Mouse (Mus musculus): Measurements from ENCODE around the gene 2410137M14Rik. TPM values are rescaled to one million over a fixed set of nuclear protein-coding genes. Genes with fewer than 3 reads are reported as not detected.

Gene 2410137M14Rik
- polyA plus RNA-seq, 1 experiment from 2014 or later, result not detected

Other genes starting within 250 kb of the 2410137M14Rik start
- not detected in 2 replicates for gene H2-M10.5, start 208.3 kb downstream of the 2410137M14Rik start, polyA plus RNA-seq (2014; fragmentation: Nextera tagmentation; extraction: Ambion mirVana)
- not detected in 2 replicates for gene H2-M10.6, start 169.1 kb downstream of the 2410137M14Rik start, polyA plus RNA-seq (2014; fragmentation: Nextera tagmentation; extraction: Ambion mirVana)
- 36.0 and 38.2 TPM in 2 replicates for gene Trim26, start 144.1 kb downstream of the 2410137M14Rik start, polyA plus RNA-seq (2014; fragmentation: Nextera tagmentation; extraction: Ambion mirVana)
- gene Trim15, start 114.0 kb downstream of the 2410137M14Rik start, polyA plus RNA-seq (2014; fragmentation: Nextera tagmentation; extraction: Ambion mirVana), result 0.25 and 0.39 TPM in 2 replicates
- gene Trim10, start 111.7 kb downstream of the 2410137M14Rik start, polyA plus RNA-seq (2014; fragmentation: Nextera tagmentation; extraction: Ambion mirVana), result 5.9 and 7.4 TPM in 2 replicates
- not detected in 2 replicates for gene Trim40, start 91.1 kb downstream of the 2410137M14Rik start, polyA plus RNA-seq (2014; fragmentation: Nextera tagmentation; extraction: Ambion mirVana)
- not detected in 2 replicates for gene Trim31, start 83.1 kb downstream of the 2410137M14Rik start, polyA plus RNA-seq (2014; fragmentation: Nextera tagmentation; extraction: Ambion mirVana)
- 0.13 TPM in 1 of 2 replicates, not detected in the other for gene Rnf39, start 38.3 kb downstream of the 2410137M14Rik start, polyA plus RNA-seq (2014; fragmentation: Nextera tagmentation; extraction: Ambion mirVana)
- gene Ppp1r11, start 29.5 kb downstream of the 2410137M14Rik start, polyA plus RNA-seq (2014; fragmentation: Nextera tagmentation; extraction: Ambion mirVana), result 136 and 152 TPM in 2 replicates
- gene Znrd1, start 22.7 kb downstream of the 2410137M14Rik start, polyA plus RNA-seq (2014; fragmentation: Nextera tagmentation; extraction: Ambion mirVana), result 96.7 and 104 TPM in 2 replicates
- 8.0 and 9.3 TPM in 2 replicates for gene Znrd1as, start 22.6 kb downstream of the 2410137M14Rik start, polyA plus RNA-seq (2014; fragmentation: Nextera tagmentation; extraction: Ambion mirVana)
- 0.39 and 0.45 TPM in 2 replicates for gene H2-M5, start 8.3 kb upstream of the 2410137M14Rik start, polyA plus RNA-seq (2014; fragmentation: Nextera tagmentation; extraction: Ambion mirVana)
- gene Zfp57, start 19.9 kb upstream of the 2410137M14Rik start, polyA plus RNA-seq (2014; fragmentation: Nextera tagmentation; extraction: Ambion mirVana), result 102 and 110 TPM in 2 replicates
- gene Mog, start 42.2 kb upstream of the 2410137M14Rik start, polyA plus RNA-seq (2014; fragmentation: Nextera tagmentation; extraction: Ambion mirVana), result 0.20 TPM in 1 of 2 replicates, not detected in the other
- 6.1 and 8.9 TPM in 2 replicates for gene Gabbr1, start 64.7 kb upstream of the 2410137M14Rik start, polyA plus RNA-seq (2014; fragmentation: Nextera tagmentation; extraction: Ambion mirVana)
- not detected in 2 replicates for gene Olfr90, start 107.3 kb upstream of the 2410137M14Rik start, polyA plus RNA-seq (2014; fragmentation: Nextera tagmentation; extraction: Ambion mirVana)
- not detected in 2 replicates for gene Olfr91, start 117.0 kb upstream of the 2410137M14Rik start, polyA plus RNA-seq (2014; fragmentation: Nextera tagmentation; extraction: Ambion mirVana)
- not detected in 2 replicates for gene Olfr92, start 138.9 kb upstream of the 2410137M14Rik start, polyA plus RNA-seq (2014; fragmentation: Nextera tagmentation; extraction: Ambion mirVana)
- gene Olfr93, start 180.3 kb upstream of the 2410137M14Rik start, polyA plus RNA-seq (2014; fragmentation: Nextera tagmentation; extraction: Ambion mirVana), result not detected in 2 replicates
- not detected in 2 replicates for gene Ubd, start 212.7 kb upstream of the 2410137M14Rik start, polyA plus RNA-seq (2014; fragmentation: Nextera tagmentation; extraction: Ambion mirVana)
- not detected in 2 replicates for gene Olfr94, start 219.8 kb upstream of the 2410137M14Rik start, polyA plus RNA-seq (2014; fragmentation: Nextera tagmentation; extraction: Ambion mirVana)
- gene Olfr95, start 231.9 kb upstream of the 2410137M14Rik start, polyA plus RNA-seq (2014; fragmentation: Nextera tagmentation; extraction: Ambion mirVana), result not detected in 2 replicates
- not detected in 2 replicates for gene Olfr96, start 238.9 kb upstream of the 2410137M14Rik start, polyA plus RNA-seq (2014; fragmentation: Nextera tagmentation; extraction: Ambion mirVana)

Data from embryonic facial prominence, embryonic 11.5 days (tissue).